Mouse (Mus musculus): Measurements from ENCODE around the gene Glud1. TPM values are rescaled to one million over a fixed set of nuclear protein-coding genes. Genes with fewer than 3 reads are reported as not detected.

Gene Glud1
- polyA plus RNA-seq, 1 experiment: 65.8 TPM

DNA sequence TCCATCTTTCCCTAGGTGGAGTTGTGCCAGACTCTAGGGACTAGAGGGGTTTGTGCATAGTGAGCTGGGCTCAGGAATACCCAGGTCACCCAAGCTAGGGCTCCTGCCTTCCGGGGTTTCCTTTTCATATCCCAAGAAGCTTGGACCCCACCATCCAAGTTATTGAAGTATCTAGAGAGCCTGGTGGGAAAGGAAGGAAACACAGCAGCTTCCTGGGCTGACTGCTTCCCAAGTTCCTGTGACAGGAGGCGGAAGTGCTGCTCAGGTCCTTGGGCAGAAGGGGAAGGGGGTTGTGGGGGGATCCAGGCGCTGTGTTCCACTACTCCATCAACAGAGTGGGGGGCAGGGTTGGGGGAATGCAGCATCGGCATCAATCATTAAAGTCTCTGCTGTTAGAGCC lies 66.6 kb downstream of the Glud1 start:
- TF ChIP-seq GATA1 (IDR thresholded peaks at IDR 0.05; ENCODE audit: low read length): no peak

DNA sequence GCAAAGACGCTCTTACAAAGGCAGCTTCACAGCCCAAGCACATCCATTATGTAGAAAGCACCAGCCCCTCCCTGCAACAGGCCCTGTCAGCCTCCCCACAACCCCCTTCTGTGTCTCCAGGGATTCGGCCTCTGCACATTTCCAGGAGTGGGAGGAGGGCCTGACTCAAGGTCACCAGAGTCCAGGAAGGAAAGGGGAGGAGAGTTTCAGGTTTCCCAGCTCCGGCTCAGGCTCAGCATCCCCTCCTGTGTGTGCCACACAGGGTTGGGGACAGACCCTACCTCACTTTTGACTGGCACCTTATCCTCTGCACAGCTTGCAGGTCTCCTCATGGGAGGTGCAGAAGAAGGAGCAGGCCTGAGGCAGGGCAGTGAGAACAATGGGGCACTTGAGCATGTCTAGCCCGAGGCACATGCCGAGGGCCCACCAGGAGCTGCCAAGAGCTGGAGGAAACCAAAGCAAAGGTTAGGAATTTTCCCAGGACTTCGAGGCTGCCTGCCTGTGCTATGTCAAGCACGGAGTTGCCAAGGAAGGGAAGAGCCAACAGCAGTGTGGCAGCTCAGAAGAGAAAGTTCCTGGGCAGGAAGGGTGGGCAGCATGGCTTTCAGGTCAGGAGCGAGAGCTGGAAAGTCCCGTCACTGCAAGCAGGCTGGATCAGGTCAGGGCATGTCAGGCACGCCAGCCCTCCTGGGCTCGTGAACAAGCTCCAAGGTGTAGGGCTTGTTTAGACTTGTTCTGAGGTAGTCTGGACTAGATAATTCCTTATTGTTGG lies 68.2 kb downstream of the Glud1 start:
- no peak for TF ChIP-seq GATA1 (IDR thresholded peaks at IDR 0.05; ENCODE audit: low read length)

DNA sequence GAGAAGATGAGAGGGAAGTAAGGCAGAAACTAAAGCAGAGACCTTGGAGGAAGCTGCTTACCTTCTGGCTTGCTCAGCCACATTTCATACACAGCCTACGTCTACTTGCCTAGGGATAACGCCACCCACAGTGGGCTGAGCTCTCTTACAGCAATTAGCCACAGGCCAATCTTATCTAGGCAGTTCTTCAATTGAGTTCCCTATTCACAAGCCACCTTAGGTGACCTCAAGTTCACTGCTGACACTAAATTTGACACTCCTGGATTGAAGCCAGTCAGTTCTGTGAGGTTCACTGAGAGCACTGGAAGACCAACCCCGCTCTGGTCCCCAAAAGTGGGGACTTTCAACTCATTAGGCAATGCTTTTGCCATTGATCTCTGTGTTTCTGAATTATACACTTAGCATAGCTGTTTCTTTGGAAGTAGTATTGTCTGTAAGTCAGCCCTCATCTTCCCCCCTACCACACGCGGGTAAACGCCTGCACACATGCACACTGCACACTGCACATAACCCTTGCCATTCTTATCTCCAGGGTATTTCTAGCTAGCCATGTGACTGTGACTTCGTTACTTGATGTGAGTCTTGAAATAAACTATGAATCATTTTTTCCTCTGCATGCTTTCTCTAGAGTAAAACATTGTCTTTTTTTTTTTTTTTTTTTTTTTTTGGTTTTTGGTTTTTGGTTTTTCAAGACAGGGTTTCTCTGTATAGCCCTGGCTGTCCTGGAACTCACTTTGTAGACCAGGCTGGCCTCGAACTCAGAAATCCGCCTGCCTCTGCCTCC lies 72.6 kb downstream of the Glud1 start:
- no peak for TF ChIP-seq GATA1 (IDR thresholded peaks at IDR 0.05; ENCODE audit: low read length)

DNA sequence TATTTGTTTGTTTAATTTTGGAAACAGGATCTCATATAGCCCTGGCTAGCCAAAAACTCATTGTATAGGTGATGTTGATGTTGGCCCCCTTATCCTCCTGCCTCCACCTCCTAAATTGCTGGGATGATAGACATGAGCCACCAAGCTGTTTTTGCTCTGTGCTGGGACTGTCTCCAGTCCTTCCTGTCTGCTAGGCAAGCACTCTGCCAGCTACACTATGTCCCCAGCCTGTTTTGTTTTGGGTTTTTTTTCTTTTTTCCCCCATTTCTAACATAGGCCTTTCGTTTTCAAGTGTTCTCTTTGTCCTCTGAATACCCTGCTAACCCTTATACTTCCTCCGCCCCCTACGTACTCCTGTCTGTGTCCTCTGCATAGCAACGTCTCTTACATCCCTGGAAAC lies 82.8 kb downstream of the Glud1 start:
- no peak for TF ChIP-seq GATA1 (IDR thresholded peaks at IDR 0.05; ENCODE audit: low read length)

Other genes with a start within 250 kb of the Glud1 start
- gene Anxa8, start 224.7 kb upstream of the Glud1 start, polyA plus RNA-seq (2012): not detected in 2 replicates
- not detected in 2 replicates for gene A630023A22Rik, start 208.0 kb upstream of the Glud1 start, polyA plus RNA-seq (2012)
- gene Npy4r, start 158.2 kb upstream of the Glud1 start, polyA plus RNA-seq (2012): not detected in 2 replicates
- gene Gprin2, start 109.1 kb upstream of the Glud1 start, polyA plus RNA-seq (2012): not detected in 2 replicates
- not detected in 2 replicates for gene Syt15, start 91.1 kb upstream of the Glud1 start, polyA plus RNA-seq (2012)
- 7.0 and 11.6 TPM in 2 replicates for gene Shld2, start 234 bp upstream of the Glud1 start, polyA plus RNA-seq (2012)
- gene Fam25c, start 44.7 kb downstream of the Glud1 start, polyA plus RNA-seq (2012): not detected in 2 replicates
- not detected in 2 replicates for gene Sncg, start 64.1 kb downstream of the Glud1 start, polyA plus RNA-seq (2012)
- gene Mmrn2, start 64.7 kb downstream of the Glud1 start, polyA plus RNA-seq (2012): 0.01 TPM in 1 of 2 replicates, not detected in the other
- not detected in 2 replicates for gene Bmpr1a, start 192.6 kb downstream of the Glud1 start, polyA plus RNA-seq (2012)
- gene 9230112D13Rik, start 212.1 kb downstream of the Glud1 start, polyA plus RNA-seq (2012): not detected in 2 replicates

All from G1E-ER4 (cell line).